Mouse (Mus musculus) MEL (cell line): ENCODE results near the gene Islr2.

Experiments
- CTCF ChIP-seq, 3 experiments: IDR thresholded peaks in 2 of 3; conservative IDR thresholded peaks in 1 of 3; 2 replicates each; pipeline ENCODE4 v1.5.1; 2011 to 2012; ENCODE audit warnings: low read length in 3 of 3, low read depth in 2 of 3, mild to moderate bottlenecking in 2 of 3, improper control_type of control experiment in 1 of 3, inconsistent platforms in 1 of 3, mixed read lengths in 1 of 3, moderate library complexity in 1 of 3; ENCODE audit not compliant: control insufficient read depth in 1 of 3, insufficient read depth in 1 of 3, poor library complexity in 1 of 3, severe bottlenecking in 1 of 3
- ELF1 ChIP-seq: IDR thresholded peaks from 2 replicates; pipeline ENCODE4 v1.6.1; 2014; ENCODE audit warnings: low read depth, mild to moderate bottlenecking, inconsistent platforms, low read length, improper control_type of control experiment, moderate library complexity
- EP300 ChIP-seq, 2 experiments: IDR thresholded peaks; 2 replicates each; pipeline ENCODE4 v1.6.1; 2011; ENCODE audit warnings: improper control_type of control experiment in 2 of 2, low read length in 2 of 2, low read depth in 1 of 2, mild to moderate bottlenecking in 1 of 2
- ETS1 ChIP-seq: IDR thresholded peaks from 2 replicates; pipeline ENCODE4 v1.6.1; 2012; ENCODE audit warnings: low read depth, mild to moderate bottlenecking, inconsistent platforms, low read length, improper control_type of control experiment, moderate library complexity
- JUND ChIP-seq: IDR thresholded peaks from 2 replicates; pipeline ENCODE4 v1.6.1; 2011; ENCODE audit warnings: low read depth, mild to moderate bottlenecking, improper control_type of control experiment, low read length
- NRF1 ChIP-seq: IDR thresholded peaks from 2 replicates; pipeline ENCODE4 v1.6.1; 2014; ENCODE audit warnings: low read depth, mild to moderate bottlenecking, inconsistent platforms, low read length, improper control_type of control experiment, moderate library complexity; ENCODE audit not compliant: poor library complexity, insufficient read depth, severe bottlenecking
- POLR2A ChIP-seq, 2 experiments: IDR thresholded peaks; 2 replicates each; pipeline ENCODE4 v1.6.1; 2011 to 2012; ENCODE audit warnings: low read length in 2 of 2, mild to moderate bottlenecking in 2 of 2, control low read depth in 1 of 2, improper control_type of control experiment in 1 of 2, low read depth in 1 of 2, moderate library complexity in 1 of 2; ENCODE audit not compliant: control insufficient read depth in 1 of 2, insufficient read depth in 1 of 2, poor library complexity in 1 of 2
- POLR2AphosphoS2 ChIP-seq: IDR thresholded peaks from 2 replicates; pipeline ENCODE4 v1.6.1; 2011; ENCODE audit warnings: low read length, improper control_type of control experiment
- POLR2AphosphoS5 ChIP-seq: IDR thresholded peaks from 2 replicates; pipeline ENCODE4 v1.6.1; 2012; ENCODE audit warnings: low read depth, borderline replicate concordance, mild to moderate bottlenecking, inconsistent platforms, low read length, moderate library complexity, mixed read lengths
- RCOR1 ChIP-seq: IDR thresholded peaks from 2 replicates; pipeline ENCODE4 v1.6.1; 2012; ENCODE audit warnings: low read depth, mild to moderate bottlenecking, inconsistent platforms, low read length, improper control_type of control experiment
- TAL1 ChIP-seq: IDR thresholded peaks from 2 replicates; pipeline ENCODE4 v1.6.1; 2012; ENCODE audit warnings: mild to moderate bottlenecking, inconsistent platforms, low read length, moderate library complexity, mixed read lengths
- TCF12 ChIP-seq: IDR thresholded peaks from 2 replicates; pipeline ENCODE4 v1.6.1; 2014; ENCODE audit warnings: low read depth, mild to moderate bottlenecking, inconsistent platforms, low read length, improper control_type of control experiment, moderate library complexity
- USF1 ChIP-seq: IDR thresholded peaks from 2 replicates; pipeline ENCODE4 v1.6.1; 2014; ENCODE audit warnings: low read depth, mild to moderate bottlenecking, inconsistent platforms, low read length, improper control_type of control experiment, moderate library complexity

DNA sequence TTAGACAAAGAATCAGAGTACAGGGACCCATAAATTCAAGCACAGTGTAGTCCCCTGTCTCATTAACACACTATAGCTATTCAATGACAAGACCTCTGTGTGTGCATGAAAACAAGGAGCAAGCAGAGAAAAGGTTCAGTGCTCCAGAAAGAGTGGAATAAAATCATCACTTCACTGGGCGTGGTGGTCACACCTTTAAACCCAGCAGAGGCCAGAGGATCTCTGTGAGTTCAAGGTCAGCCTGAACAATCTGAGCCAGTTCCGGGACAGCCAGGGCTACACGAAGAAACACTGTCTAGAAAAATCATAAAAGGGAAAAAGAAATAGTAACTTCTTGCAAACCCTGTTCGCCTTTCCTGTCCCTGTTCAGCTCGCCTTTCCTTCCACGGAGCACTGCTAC lies 39.6 kb upstream of the Islr2 start:
- TF ChIP-seq CTCF (IDR thresholded peaks at IDR 0.05 in 2 of 3, conservative IDR thresholded peaks at IDR 0.05 in 1 of 3; ENCODE audit: control insufficient read depth in 1 of 3, insufficient read depth in 1 of 3, low read depth in 2 of 3, low read length in 3 of 3, poor library complexity in 1 of 3, severe bottlenecking in 1 of 3) (no peak), EP300 (IDR thresholded peaks at IDR 0.05; ENCODE audit: low read depth in 1 of 2, low read length in 2 of 2) (no peak), POLR2AphosphoS5 (no peak), POLR2AphosphoS2 (no peak), ETS1 (no peak), RCOR1 (no peak), TAL1 (no peak), TCF12 (no peak), ELF1 (no peak), POLR2A (IDR thresholded peaks at IDR 0.05; ENCODE audit: control insufficient read depth in 1 of 2, insufficient read depth in 1 of 2, low read depth in 1 of 2, low read length in 2 of 2, poor library complexity in 1 of 2) (no peak), NRF1 (no peak), JUND (no peak), USF1 (no peak)
